Mouse (Mus musculus) limb, embryonic 11.5 days (tissue): Measurements from ENCODE around the gene March5. TPM values are rescaled to one million over a fixed set of nuclear protein-coding genes. Genes with fewer than 3 reads are reported as not detected.

Experiments
- ATAC-seq: fragments of 200-750 bp; cut with Nextera tagmentation; 2 replicates; pipeline ENCODE4 v1.8.0; 2017; ENCODE audit warnings: low read depth; ENCODE audit not compliant: insufficient number of reproducible peaks, low FRiP score, low TSS enrichment
- DNase-seq: peaks from one replicate; pipeline ENCODE4 v3.0.0-alpha.2; 2015; ENCODE audit warnings: low spot score
- H3K27ac ChIP-seq: fragments of 300-500 bp; sonication (generic); replicated peaks from 2 replicates; pipeline ENCODE4 v1.5.1; 2014; ENCODE audit warnings: low read depth, mild to moderate bottlenecking, low read length
- H3K27me3 ChIP-seq: fragments of 300-500 bp; sonication (generic); 2 replicates; pipeline ENCODE4 v1.6.1; 2014; ENCODE audit warnings: mild to moderate bottlenecking, low read length, mixed read lengths; ENCODE audit not compliant: control insufficient read depth, insufficient read depth
- H3K36me3 ChIP-seq: fragments of 300-500 bp; sonication (generic); 2 replicates; pipeline ENCODE4 v1.6.1; 2014; ENCODE audit warnings: mild to moderate bottlenecking, low read length, moderate library complexity, mixed read lengths; ENCODE audit not compliant: control insufficient read depth, insufficient read depth
- H3K4me1 ChIP-seq: fragments of 300-500 bp; sonication (generic); 2 replicates; pipeline ENCODE4 v1.6.1; 2014; ENCODE audit warnings: low read length, mixed read lengths; ENCODE audit not compliant: control insufficient read depth, insufficient read depth
- H3K4me2 ChIP-seq: fragments of 300-500 bp; sonication (generic); 2 replicates; pipeline ENCODE4 v1.6.1; 2014; ENCODE audit warnings: low read depth, mild to moderate bottlenecking, moderate library complexity; ENCODE audit not compliant: severe bottlenecking
- H3K4me3 ChIP-seq: fragments of 300-500 bp; sonication (generic); 2 replicates; pipeline ENCODE4 v1.5.1; 2014; ENCODE audit warnings: low read depth, low read length
- H3K9ac ChIP-seq: fragments of 300-500 bp; sonication (generic); 2 replicates; pipeline ENCODE4 v1.6.1; 2014; ENCODE audit warnings: mild to moderate bottlenecking, low read length
- H3K9me3 ChIP-seq: fragments of 300-500 bp; sonication (generic); 2 replicates; pipeline ENCODE4 v1.6.1; 2016; ENCODE audit warnings: low read length; ENCODE audit not compliant: control insufficient read depth
- WGBS: fragments of 180-500 bp; shearing (Covaris S2); extraction: QIAGEN DNeasy Blood & Tissue Kit; methylation state at CpG from one replicate; pipeline ENCODE4 v1.1.7; 2014; 5-methylcytosine and 5-hydroxymethylcytosine counted together
- polyA plus RNA-seq: library from polyadenylated mRNA; unstranded; fragments of >200 nt; fragmentation: Nextera tagmentation; extraction: Ambion mirVana; gene quantifications from 2 replicates; pipeline ENCODE4 v1.2.1, GENCODE M21; 2014

The March5 gene
- polyA plus RNA-seq, 1 experiment from 2014 or later: 154 TPM

DNA sequence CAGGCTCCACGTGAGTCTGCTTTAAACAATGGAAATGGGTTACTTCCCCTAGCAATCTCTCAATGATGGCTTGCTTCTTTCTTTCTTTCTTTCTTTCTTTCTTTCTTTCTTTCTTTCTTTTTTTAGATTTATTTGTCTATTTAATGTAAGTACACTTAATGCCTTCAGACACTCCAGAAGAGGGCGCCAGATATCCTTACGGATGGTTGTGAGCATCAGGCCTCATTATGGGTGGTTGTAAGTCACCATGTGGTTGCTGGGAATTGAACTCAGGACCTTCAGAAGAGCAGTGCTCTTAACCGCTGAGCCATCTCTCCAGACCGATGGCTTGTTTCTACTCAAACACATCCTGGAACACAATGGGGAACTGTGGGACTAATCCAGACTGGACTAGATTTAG is 33.9 kb downstream of the March5 start:
- no peak overlapping the region for H3K9ac ChIP-seq
- no peak overlapping the region for H3K4me3 ChIP-seq
- ATAC-seq (no peak), DNase-seq (no peak)
- WGBS: 68% methylated on average over 5 of the region's 5 CpGs
- no peak overlapping the region for H3K27ac ChIP-seq
- peaks cover 3% of the 10 kb centered on the region; the same call in 1 of the 2 replicates for H3K4me1 ChIP-seq
- no peaks in the 10 kb centered on the region for H3K27me3 ChIP-seq
- no peaks in the 10 kb centered on the region for H3K36me3 ChIP-seq
- no peak overlapping the region for H3K4me2 ChIP-seq
- no peaks in the 10 kb centered on the region for H3K9me3 ChIP-seq

DNA sequence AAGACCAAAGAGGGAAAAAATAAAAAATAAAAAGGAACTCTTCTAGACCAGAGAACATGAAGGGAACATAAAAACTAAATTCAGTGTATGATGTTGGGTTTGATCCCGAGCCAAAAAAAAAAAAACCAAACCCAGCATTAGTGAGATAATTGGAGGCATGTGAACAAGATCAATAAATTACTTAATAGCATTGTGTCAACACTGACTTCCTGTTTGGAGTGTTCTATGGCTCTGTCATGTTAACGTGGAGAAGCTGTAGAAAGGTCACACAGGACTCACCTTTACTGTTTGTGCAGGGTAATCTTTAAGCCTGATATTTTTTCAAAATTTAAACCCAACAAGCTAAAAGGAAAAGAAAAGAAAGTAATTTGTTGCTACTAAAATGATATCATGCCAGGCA is 35.4 kb downstream of the March5 start:
- WGBS: 19% methylated on average over 2 of the region's 2 CpGs
- ATAC-seq (no peak), DNase-seq (no peak)
- no peak overlapping the region for H3K9ac ChIP-seq
- H3K27me3 ChIP-seq: no peaks in the 10 kb centered on the region
- H3K4me1 ChIP-seq: peaks cover 3% of the 10 kb centered on the region; the same call in 1 of the 2 replicates
- no peaks in the 10 kb centered on the region for H3K36me3 ChIP-seq
- no peak overlapping the region for H3K4me3 ChIP-seq
- no peaks in the 10 kb centered on the region for H3K9me3 ChIP-seq
- H3K27ac ChIP-seq: no peak overlapping the region
- H3K4me2 ChIP-seq: no peak overlapping the region

DNA sequence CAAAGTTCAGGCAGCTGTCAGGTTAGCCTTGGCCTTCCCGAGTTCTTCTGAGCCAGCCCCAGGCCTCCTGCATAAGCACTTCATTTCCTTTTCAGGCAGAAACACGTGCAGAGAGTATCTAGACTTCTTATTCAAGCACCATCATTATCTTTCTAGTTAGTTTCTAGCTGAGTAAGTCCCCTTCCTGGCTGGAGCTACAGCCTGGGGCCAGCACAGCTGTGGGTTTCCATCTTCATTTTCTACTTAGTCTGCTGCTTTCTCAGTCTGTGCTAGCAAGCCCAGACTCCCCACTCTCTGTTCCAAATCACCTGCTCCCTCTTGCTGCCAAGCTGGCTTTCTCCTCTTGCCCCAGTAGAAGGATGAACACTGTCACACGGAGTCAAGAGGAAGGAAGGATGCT is 39.5 kb downstream of the March5 start:
- 45% methylated on average over 3 of the region's 3 CpGs for WGBS

DNA sequence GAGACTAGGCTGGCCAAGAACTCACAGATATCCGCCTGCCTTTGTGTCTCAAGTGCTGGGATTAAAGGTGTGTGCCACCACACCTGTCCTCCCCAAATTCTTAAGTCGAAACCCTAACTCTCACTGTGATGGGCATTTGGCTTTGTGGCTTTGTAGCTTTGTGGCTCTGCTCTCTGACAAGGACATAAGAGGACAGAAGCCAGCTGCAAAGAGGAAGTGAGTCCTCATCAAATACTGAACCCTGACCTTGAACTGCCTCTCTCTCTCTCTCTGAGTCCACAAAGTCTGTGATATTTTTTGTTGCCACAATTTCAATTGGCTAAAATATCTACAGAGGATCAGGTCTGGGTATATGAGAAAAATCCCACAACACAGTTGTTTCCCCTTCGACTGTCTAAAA is 40.9 kb downstream of the March5 start:
- Histone ChIP-seq H3K27me3 (no peaks in the 10 kb centered on the region), H3K4me2 (no peak overlapping the region), H3K9me3 (no peaks in the 10 kb centered on the region), H3K4me1 (no peaks in the 10 kb centered on the region), H3K4me3 (no peak overlapping the region), H3K9ac (no peak overlapping the region), H3K27ac (no peak overlapping the region), H3K36me3 (no peaks in the 10 kb centered on the region)
- ATAC-seq: no peak
- DNase-seq: no peak
- 79% methylated on average over 3 of the region's 3 CpGs for WGBS

More for the DNA sequence above, 39.5 kb downstream of the March5 start:
- Histone ChIP-seq H3K27ac (no peak overlapping the region), H3K4me1 (no peaks in the 10 kb centered on the region), H3K9ac (no peak overlapping the region), H3K27me3 (no peaks in the 10 kb centered on the region), H3K4me3 (no peak overlapping the region), H3K4me2 (no peak overlapping the region), H3K36me3 (no peaks in the 10 kb centered on the region), H3K9me3 (no peaks in the 10 kb centered on the region)
- DNase-seq (no peak), ATAC-seq (no peak)

DNA sequence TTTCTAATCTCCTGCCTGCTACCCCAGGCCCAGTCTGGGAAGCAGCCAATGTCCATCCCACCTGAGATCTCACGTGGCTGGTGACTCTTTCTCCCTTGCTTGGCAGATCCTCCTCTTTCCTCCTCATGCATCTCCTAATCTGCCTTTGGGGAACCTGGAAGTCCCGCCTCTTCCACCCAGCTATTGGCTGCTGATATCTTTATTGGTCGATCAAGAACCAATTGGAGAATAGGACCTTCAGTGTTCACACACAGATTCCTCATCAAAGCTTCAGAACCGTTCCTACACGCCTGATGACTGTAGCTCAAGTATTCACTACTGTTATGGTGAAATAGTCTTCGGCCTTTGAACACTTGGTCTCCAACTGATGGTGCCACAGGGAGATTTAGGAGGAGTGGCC is 44.8 kb downstream of the March5 start:
- Histone ChIP-seq H3K36me3 (no peaks in the 10 kb centered on the region), H3K9me3 (no peaks in the 10 kb centered on the region), H3K4me1 (no peaks in the 10 kb centered on the region), H3K9ac (no peak overlapping the region), H3K4me3 (no peak overlapping the region), H3K27me3 (no peaks in the 10 kb centered on the region), H3K27ac (no peak overlapping the region), H3K4me2 (no peak overlapping the region)
- DNase-seq: no peak
- no peak for ATAC-seq
- 69% methylated on average over 6 of the region's 6 CpGs for WGBS

DNA sequence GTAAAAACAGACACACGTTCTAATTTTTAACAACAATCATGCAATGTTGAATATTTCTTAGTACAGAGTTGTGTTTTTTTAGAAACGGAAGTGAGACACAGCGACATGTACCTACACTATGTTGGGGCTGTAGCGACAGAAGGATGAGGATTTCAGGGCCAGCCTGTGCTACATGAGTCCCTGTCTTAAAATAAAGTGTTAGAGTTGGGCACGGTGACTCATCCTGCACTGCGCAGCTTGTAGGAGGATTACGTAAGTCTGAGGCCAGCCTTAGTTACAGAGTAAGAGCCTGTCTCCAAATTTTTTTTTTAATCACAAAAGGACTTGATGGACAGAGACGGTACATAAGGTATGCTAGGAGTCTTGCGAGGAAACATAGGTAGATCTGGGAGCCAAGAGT is 48.0 kb downstream of the March5 start:
- H3K27me3 ChIP-seq: no peaks in the 10 kb centered on the region
- H3K36me3 ChIP-seq: no peaks in the 10 kb centered on the region
- H3K9ac ChIP-seq: no peak overlapping the region
- no peaks in the 10 kb centered on the region for H3K4me1 ChIP-seq
- DNase-seq (no peak), ATAC-seq (no peak)
- no peaks in the 10 kb centered on the region for H3K9me3 ChIP-seq
- H3K4me3 ChIP-seq: no peak overlapping the region
- H3K27ac ChIP-seq: no peak overlapping the region
- no peak overlapping the region for H3K4me2 ChIP-seq
- WGBS: 89% methylated on average over 9 of the region's 9 CpGs

DNA sequence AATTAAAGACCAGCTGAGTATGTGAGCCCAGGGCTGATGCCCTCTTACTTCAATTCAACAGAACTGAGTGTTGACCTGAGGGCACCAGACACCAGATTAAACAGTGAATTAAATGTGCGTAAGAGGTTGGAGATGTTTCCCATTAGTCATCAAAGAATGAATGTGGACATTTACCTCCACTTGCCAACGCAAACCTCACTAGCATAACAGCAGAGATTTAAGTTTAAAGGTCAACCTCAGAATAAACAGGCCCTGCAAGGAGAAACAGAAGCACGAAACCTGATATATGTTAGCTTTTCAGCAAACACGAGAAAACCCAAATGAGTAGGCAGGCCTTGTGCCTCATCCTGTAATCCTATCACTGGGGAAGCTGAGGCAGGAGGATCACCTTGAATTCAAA is 55.0 kb downstream of the March5 start:
- Histone ChIP-seq H3K27me3 (no peaks in the 10 kb centered on the region), H3K36me3 (no peaks in the 10 kb centered on the region), H3K4me2 (no peak overlapping the region), H3K4me3 (no peak overlapping the region), H3K9ac (no peak overlapping the region), H3K4me1 (no peaks in the 10 kb centered on the region), H3K9me3 (no peaks in the 10 kb centered on the region), H3K27ac (no peak overlapping the region)
- WGBS: 63% methylated on average over 4 of the region's 4 CpGs
- no peak for ATAC-seq
- DNase-seq: no peak

DNA sequence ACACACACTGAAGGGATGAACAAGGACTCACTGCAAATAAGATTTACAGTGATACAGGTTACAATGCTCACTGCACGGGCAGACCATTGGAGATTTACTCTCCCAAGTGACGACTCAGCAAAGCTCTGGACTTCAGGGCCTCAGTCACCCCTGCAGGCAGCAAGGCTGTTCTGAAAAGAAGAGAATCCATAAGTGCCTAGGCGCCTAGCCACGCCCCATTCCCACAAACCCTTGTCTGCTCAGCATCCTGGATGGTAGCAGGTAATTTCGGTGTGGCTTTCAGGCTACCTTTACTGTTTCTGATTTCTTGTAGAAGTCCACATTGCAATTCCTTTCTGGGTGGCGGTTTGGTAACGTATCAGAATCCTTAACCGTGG is 56.2 kb downstream of the March5 start:
- 71% methylated on average over 8 of the region's 8 CpGs for WGBS
- Histone ChIP-seq H3K9ac (no peak overlapping the region), H3K27me3 (no peaks in the 10 kb centered on the region), H3K4me3 (no peak overlapping the region), H3K4me1 (no peaks in the 10 kb centered on the region), H3K36me3 (no peaks in the 10 kb centered on the region), H3K27ac (no peak overlapping the region), H3K4me2 (no peak overlapping the region), H3K9me3 (no peaks in the 10 kb centered on the region)
- no peak for ATAC-seq
- DNase-seq: no peak
